Mouse (Mus musculus) kidney, postnatal 25 days (tissue): ENCODE measurements around the gene Ncapd2.

Experiments
- DNase-seq, 2 experiments: peaks; one replicate each; pipeline ENCODE4 v3.0.0; 2021; ENCODE audit warnings: mixed read lengths in 2 of 2

Gene Ncapd2

DNA sequence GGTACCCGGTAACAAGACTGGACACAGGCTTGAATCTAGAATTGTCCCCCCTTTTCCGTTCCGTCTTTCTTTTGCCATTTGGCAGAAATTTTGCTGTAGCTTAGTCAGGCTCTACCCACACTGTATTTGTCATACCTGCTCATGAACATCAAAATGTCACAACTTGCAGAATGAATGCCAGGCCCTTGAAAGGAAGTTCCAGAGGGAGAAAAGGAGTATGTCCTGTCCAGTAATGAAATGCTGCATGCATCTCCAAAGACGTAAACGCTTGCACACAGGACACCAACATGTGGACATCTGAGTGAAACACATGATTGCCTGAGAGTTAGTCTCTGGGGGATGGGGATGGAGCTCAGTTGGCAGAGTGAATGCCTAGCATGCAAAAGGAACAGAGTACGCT, 22.2 kb upstream of the Ncapd2 start:
- DNase-seq, result no peak

DNA sequence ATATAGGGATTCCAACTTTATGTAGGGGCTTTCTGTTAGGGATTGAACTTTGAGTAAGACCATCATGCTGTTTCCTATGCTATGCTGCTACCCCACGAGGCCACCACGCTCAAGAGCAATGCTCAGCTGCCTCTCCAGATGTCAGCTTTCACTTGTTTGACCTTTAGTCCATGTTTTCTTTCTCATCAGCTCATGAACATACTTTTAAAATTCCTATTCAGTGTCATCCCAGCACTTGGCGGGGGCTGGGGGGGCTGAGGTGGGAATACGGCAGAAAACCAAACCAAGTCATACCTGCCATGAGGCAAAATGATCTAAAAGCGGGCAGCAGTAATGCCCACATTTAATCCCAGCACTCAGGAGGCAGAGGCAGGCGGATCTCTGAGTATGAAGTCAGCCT, 21.6 kb upstream of the Ncapd2 start:
- DNase-seq, result no peak

DNA sequence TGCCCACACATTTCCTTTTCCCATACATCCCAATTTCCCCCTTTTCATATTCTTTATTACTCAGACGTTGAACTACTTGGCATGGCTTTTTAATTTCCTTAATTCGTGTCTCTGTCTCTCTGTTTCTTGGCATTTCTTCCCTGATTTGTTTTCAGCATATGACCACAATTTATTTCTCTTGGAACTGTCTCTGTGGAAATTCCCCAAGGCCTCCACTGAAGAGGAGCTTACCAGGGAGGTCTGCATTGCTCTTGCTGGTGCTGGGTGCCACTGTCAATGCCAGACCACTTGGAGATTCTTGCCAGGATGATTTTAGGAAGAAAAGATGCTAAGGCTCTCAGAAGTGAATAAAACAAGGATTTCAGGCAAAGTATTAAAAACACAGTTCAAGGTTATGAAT, 21.1 kb upstream of the Ncapd2 start:
- no peak for DNase-seq

DNA sequence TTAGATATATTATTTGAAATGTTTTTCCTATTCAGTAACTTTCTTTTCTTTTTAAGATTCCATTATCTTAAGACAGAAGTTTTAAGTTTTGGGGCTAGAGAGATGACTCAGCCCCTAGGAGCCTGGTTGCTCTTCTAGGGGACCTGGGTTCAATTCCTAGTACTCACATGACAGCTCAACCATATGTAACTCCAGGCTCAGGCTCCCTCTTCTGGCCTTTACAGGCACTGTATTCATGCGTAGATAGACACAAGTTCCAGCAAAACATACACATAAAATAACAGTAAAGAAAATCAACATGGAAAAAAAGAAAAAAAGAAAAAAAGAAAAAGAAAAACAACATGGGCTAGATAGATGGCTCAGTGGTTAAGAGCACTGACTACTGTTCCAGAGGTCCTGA, 18.9 kb upstream of the Ncapd2 start:
- no peak for DNase-seq

DNA sequence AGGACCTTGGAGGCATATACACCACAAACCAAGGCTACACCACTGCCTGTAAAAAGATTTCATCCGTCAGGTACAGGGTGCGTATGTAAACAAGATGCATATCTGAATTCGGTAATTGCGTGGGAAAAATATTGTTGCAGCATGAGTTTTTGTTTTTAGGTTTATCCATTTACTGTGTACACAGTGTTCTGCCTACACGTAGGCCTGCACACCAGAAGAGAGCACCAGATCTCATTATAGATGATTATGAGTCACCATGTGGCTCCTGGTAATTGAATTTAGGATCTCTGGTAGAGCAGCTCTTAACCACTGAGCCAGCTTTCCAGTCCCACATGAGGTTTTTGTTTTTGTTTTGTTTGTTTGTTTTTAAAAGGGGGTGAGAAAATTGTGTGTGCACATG, 5.7 kb upstream of the Ncapd2 start:
- DNase-seq, result no peak

DNA sequence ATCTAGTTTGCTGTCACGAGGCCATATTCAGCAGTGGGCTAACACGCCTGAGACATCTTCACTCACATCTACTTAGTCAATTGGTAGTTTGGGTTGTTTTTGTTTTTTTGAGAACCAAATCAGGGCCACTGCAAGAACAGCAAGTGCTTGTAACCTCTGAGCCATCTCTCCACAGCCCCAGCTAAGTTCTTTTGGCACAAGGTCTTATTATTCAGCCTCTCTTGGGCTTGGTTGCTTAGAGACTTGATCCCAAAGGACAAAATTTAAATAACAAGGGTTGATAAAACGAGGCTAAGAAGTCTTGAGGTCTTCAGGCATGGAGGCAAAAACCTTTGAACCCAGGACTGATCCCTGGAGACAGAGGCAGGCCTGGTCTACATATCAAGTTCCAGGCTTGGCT, 4.8 kb upstream of the Ncapd2 start:
- no peak for DNase-seq

DNA sequence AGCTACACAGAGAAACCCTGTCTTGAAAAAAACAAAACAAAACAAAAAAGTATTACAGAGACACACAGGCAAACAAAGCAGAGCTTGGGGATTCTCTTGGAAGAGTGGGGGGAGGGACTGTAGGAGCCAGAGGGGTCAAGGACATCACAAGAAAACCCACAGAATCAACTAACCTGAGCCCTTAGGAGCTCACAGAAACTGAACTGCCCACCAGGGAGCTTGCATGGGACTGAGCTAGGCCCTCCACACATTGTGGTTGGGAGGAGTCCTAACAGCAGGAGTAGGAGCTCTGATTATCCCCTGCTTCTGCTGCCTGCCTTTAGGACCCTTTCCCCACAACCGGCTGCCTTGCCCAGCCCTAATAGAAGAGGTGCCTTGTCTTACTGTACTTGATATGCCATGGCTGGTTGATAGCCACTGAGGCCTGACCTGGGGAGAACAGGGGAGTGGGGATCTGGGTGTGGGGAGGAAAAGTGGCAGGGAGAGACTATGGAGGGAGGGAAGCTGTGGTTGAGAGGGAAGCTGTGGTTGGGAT, 4.1 kb upstream of the Ncapd2 start:
- DNase-seq, result no peak

DNA sequence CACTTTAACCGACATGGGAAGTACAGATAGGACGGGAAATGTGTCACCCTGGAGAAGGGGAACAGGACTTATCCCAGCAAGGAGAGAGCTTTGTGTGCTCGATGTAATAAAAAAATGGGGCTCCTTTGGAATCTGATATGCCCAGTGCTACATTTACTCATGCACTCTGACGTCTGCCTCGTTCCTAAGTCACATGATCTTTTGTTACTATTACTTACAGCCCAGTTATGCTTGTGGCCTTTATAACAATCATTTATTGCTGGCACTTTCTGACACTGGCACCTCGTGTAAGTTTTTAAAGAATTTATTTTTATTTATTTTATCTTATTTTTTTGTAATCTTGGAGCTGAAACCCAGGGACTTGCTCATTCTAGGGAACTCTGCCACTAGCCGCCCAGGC, 1.9 kb upstream of the Ncapd2 start:
- no peak for DNase-seq

DNA sequence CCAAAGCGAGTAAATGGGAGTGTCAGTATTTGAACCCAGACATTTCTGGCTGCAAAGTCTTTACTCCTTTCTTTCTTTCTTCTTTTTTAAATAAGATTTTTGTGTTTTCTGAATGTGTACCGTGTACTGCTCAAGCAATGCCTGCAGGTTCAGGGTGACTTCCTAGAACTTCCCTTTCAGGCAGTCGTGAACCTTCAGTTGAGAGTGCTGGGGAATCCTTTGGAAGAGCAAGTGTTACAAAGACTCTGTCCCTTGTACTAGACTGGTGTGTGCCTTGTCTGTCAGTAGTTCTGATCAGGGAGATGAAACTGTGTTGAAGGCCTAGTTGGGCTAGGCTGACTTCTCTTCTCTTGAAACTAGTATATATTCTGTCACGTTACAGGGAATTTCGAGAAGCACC, 1.3 kb upstream of the Ncapd2 start:
- DNase-seq, result no peak

DNA sequence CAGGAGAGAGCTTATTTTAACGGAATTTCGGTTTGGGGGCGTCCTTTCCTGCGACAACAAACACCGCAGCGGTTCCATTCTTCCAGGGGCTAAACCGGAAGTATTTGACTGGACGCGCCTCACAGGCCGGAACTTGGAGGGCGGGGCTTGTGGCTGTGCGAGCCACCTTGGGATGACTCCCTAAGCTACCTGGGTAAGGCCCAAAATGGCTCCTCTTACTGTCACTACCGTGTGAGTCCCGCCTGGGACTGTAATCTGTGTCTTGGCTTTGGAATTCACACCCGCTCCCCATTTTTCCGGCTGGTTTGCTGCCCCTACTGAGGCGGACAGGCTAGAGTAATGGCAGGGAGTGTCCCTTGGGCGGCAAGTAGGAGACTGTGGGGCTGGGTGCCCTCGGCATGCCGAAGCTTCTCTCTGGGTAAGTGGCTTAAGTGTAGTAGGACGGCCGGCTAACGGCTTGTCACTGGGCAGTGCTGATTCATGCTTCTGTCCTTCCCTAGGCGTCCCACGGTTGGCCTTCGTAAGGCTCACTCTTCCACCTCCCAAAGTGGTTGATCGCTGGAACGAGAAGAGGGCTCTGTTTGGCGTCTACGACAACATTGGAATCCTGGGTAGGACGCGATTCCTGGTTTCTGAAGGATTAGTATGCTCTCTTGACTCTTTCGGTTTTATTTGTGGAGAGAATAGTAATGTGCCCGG, 664 bp upstream of the Ncapd2 start:
- DNase-seq, result peak; percentile 95 to 97

DNA sequence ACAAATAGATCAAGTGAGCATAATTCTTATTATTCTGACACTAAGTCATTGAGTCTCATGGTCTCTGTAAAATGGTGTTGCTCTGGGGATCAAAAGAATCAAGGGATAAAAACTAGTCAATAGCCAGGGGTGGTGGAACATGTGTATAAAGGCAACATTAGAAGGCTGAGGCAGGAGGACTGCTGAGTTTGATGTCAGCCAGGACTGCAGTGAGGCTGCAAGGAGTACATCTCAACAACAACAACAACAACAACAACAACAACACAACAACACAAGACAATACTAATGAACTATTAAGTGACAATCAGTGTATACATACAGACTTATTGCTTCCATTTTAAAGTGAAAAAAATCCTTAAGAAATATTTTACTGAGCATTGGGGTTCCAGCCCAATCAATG, 685 bp downstream of the Ncapd2 start:
- DNase-seq, result no peak

DNA sequence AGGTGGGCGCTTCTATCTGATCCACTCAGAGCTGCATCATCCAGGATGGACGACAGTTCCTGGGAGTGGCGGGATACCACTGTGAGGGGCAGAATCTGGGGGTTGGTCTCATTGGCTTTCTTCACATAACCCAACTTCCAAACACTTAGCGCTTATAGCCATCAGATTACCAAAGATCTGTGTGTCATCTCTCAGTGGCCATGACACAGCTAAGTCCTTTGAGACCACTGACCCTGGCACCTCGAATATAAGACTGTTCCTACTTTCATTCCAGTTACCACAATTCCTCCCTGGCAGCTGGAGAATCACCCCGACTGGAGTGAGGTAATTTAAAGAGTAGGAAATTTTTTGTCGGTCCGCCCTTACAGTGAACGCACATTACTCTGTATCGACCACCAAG, 5.3 kb downstream of the Ncapd2 start:
- no peak for DNase-seq

DNA sequence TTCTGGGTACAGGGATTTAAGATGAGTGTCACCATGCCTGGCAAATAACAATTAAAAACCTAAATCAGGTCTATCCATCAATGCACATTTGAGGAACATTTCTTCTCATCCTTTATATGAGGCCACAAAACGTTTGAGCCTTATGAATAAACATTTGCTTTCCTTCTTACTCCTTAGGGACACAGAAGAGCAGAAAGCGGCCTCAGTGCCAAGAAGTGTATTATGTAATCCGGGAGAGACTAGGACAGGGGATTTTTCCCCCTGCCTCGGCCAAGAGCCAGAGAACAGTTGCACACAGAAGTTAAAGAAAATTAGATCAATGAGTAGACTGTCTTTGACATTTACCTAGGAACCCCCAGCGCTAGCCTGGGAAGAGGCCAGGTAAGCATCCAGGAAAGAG, 9.4 kb downstream of the Ncapd2 start:
- DNase-seq, result peak in 1 of 2 experiments; percentile 25

DNA sequence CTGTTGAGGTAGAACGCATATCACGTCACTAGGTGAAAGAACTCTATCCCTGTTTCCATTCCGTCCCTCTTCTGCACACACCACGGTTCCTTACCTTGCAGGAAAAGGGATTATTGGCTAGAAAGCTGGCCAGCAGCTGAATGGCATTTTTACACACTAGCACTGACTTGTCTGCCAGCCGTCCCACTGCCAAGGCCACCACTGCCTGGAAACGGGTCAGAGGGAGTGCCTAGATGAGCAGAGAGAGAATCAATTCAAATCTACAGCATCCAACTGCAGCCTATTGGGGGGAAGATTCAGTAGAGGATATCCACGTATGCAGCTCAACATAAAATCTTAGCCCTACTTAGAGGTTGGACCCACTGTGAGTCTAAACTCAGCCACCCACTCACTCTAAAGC, 11.9 kb downstream of the Ncapd2 start:
- no peak for DNase-seq

DNA sequence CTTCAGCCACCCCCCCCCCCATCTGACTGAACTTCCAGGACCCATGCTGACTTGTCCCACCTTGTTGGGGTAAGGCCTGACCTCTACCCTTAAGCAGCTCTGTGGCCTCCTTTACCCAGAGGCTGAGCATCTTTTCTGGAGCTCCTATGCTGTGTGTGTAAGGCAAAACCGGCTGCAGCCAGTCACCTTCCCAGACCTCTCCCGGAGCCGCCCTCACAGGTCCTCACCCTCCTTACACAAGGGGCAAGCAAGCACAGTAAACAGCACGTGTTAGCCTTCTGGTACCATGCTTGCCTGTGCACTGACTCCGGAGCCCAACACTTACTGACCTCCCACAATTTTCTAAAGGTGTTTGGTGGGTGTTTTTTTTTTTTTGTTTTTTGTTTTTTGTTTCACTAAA, 16.0 kb downstream of the Ncapd2 start:
- DNase-seq, result no peak

DNA sequence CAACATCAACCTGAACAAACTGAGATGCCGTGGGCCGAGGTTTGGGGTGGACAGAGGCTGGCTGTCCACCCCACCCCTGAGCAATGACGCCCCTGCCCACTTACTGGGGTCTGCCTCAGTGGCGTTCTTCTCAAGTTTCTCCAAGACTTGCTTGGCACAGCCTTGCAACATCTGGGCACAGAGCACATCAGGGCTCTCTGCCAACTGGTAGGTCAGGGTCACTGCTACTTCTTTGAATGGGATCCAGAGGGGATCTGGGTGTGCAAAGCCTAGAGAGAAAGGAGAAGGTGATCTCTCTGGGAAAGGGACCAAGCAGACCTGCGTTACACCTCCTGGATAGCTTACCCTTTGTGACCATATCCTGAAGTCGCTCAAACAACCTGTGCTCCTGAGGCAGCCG, 18.2 kb downstream of the Ncapd2 start:
- DNase-seq, result no peak

DNA sequence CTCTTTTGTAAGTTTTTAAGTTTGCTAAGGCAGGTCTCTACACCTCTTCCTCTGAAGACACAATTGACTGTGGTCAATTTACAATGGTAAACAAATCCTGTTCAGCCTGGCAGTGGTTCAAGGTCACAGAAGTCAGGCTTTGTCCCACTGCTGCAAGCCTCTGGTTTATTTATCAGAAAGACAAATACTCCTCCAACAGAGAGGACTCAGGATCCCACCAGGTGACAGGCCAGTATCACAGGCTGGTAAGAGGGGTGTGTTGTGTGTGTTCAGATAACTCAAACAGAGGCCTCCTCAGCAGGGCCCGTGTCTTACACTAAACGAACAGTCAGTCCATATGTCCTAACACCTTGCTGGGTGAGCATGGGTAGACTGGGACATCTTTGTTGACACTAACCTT, 19.0 kb downstream of the Ncapd2 start:
- DNase-seq, result no peak

DNA sequence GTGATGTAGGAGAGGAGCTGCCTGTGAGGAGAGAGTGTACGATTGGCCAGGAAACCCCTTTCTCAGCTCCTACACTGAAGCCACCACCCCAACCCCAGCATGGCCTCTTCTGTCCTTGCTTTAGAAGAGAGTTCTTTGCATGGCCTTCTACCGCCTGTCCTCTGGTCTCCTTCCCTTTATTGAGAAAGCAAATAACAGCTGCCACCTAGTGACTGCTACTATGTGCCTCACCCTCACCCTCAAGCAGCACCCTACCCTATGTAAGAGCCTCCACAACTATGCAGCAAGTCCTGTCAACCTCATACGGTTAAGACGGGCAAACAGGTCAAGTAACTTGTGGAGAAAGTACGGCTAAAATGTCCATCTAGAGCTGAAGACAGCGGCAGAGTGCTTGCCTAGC, 21.3 kb downstream of the Ncapd2 start:
- DNase-seq, result no peak

DNA sequence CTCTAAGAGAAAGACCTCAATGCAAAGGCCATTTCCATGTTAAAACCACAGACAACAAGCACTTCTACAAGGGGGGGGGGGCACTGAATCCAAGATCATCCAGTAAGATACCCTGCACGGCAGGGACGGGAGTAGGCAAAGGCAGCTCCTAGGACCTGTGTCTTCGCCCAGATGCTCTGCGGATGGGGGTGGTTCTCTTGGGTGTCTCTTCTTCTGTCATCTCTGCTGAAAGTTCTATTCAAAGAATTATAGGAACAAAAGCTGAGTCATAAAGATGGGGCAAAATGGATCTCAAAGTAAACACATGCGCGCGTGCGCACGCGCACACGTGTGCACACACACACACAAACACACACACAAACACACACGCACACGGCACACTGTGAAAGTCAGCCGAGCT, 23.4 kb downstream of the Ncapd2 start:
- DNase-seq, result no peak

DNA sequence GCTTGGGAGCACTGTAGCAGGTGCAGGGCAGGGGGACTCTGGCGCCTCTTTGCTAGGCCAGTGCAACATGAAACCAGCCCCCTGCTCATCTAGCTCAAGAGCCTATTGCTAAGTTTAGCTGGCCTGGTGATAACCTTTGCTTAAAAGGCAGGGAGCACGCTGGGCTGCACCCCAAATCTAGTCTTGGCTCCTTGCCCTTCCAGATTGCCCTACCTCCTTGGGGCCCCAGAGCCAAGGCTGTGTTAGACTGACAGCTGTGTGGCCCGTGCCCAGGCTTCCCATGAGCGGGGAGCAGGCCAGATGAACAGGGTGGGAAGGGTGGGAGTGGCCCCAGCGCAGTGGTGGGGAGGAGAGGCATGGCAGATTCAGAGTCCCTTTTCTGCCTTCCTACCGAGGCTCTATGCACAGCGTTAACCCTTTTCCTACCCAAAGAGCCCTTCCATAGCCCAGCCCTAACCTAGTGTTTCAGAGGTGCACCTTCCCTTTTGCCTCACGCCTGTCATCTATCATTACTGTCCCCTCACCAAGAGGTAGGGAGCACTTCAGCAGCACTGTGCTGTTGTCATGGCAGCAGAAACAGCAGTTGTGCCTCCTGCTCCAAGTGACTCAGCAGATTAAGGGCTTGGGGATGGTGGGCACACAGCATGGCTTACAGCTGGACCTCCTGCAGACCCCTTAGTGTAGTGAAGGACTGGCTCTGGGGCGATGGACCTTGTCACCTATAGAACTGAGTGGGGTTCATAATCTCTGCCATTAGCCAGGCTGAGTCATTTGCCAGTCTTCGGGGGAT, 24.4 kb downstream of the Ncapd2 start:
- peak in 1 of 2 experiments; percentile 22 for DNase-seq

DNA sequence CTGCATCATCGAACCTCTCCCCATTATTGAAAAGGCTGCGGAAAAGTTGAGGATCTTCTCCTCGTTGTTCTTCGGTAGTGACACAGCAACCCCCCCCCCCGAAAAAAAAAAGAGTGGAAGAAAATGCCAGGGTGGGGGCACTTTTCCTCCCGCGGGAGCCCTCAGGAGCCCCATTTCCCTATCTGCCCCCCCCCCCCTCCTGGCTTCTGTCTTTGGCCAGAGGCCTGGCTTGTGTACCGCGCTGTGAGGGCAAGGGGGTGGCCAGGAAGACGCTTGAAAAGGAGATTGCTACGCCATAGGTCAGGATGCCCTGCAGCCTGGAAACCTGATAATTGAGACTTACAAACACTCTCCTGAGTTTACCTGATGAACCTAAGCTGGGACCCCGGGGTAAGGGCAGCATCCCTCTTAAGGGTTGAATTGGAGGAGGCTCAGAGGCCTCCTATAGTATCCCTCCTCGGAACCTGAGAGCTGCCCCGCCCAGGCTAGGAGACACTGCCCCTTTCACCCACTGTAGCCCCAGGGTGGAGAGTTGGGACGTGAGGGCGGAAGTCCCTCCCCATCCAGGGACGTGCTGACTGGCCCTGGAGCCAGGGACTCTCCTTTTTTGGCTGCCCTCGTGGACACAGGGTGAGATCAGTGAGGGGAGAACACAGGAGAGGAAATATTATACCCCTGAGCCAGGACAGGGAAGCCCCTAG, 25.3 kb downstream of the Ncapd2 start, which contains the start of gene Gapdh:
Gapdh (minus strand) TSS at position 417 of the 701 bp plus-strand sequence.
- peak; percentile 85 to 95 for DNase-seq

DNA sequence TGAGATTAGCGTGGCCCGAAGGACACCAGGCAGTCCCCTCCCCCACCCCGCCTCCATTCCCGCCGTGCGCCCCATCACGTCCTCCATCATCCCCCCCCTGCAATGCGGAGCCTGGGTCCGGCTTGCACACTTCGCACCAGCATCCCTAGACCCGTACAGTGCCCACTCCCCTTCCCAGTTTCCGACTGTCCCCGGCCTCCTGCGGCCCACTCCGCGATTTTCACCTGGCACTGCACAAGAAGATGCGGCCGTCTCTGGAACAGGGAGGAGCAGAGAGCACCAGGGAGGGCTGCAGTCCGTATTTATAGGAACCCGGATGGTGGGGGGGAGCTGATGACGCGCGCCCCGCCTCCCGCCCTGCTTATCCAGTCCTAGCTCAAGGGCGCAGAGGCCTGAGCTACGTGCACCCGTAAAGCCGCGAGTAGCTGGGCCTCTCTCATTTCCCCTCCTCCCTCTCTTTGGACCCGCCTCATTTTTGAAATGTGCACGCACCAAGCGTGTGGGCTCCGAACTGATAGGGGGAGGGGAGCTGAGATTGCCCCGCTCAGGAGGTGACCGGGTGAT, 26.1 kb downstream of the Ncapd2 start:
- peak; percentile 98 to 99 for DNase-seq

DNA sequence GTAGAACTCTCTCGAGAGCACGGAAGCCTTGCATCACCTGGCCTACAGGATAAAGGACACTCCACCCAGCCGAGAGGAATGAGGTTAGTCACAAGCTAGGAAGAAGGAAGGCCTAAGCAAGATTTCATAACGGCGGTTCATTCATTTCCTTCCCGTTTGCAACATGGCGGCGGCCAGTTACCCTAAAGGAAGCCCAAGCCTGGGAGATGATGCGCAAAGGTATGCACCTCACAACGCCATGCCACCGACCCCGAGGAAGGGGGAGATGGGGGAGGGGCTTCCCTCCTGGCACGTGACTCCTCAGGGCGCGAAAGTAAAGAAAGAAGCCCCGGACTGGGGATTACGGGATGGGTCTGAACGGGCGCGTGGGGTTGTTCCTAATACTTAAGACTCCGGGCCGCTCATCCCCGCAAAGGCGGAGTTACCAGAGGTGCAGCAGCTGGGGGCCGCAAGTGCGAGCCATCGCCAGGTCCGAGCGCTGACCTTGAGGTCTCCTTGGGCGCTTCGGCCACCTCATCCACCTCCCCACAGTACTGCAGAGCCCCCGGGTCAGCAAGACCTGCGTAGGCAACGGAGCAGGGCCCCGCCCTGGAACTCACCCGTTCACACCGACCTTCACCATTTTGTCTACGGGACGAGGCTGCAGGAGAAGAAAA, 26.7 kb downstream of the Ncapd2 start:
- DNase-seq, result peak; percentile 59 to 84
